Mouse (Mus musculus) midbrain, embryonic 11.5 days (tissue): ENCODE measurements around the gene Dnaaf2. TPM values are rescaled to one million over a fixed set of nuclear protein-coding genes. Genes with fewer than 3 reads are reported as not detected.

Source experiments
- ATAC-seq: fragments of 200-750 bp; cut with Nextera tagmentation; 2 replicates; pipeline ENCODE4 v1.8.0; 2017; ENCODE audit warnings: moderate TSS enrichment, moderate library complexity; ENCODE audit not compliant: low FRiP score
- DNase-seq: peaks from one replicate; pipeline ENCODE4 v3.0.0; 2015; ENCODE audit warnings: low spot score; ENCODE audit errors: missing footprints
- H3K27ac ChIP-seq: fragments of 300-500 bp; sonication (generic); 2 replicates; pipeline ENCODE4 v1.5.1; 2014; ENCODE audit warnings: low read depth, low read length
- H3K27me3 ChIP-seq: fragments of 300-500 bp; sonication (generic); 2 replicates; pipeline ENCODE4 v1.6.1; 2014; ENCODE audit warnings: mild to moderate bottlenecking, low read length, moderate library complexity, mixed read lengths; ENCODE audit not compliant: control insufficient read depth, insufficient read depth
- H3K36me3 ChIP-seq: fragments of 300-500 bp; sonication (generic); 2 replicates; pipeline ENCODE4 v1.6.1; 2014; ENCODE audit warnings: mild to moderate bottlenecking, low read length, moderate library complexity, mixed read lengths; ENCODE audit not compliant: control insufficient read depth, insufficient read depth
- H3K4me1 ChIP-seq: fragments of 300-500 bp; sonication (generic); 2 replicates; pipeline ENCODE4 v1.6.1; 2014; ENCODE audit warnings: low read length; ENCODE audit not compliant: control insufficient read depth, insufficient read depth
- H3K4me2 ChIP-seq: fragments of 300-500 bp; sonication (generic); 2 replicates; pipeline ENCODE4 v1.6.1; 2014; ENCODE audit warnings: mild to moderate bottlenecking, moderate library complexity
- H3K4me3 ChIP-seq: fragments of 300-500 bp; sonication (generic); 2 replicates; pipeline ENCODE4 v1.5.1; 2014; ENCODE audit warnings: low read depth, low read length
- H3K9ac ChIP-seq: fragments of 300-500 bp; sonication (generic); 2 replicates; pipeline ENCODE4 v1.6.1; 2014; ENCODE audit warnings: low read length
- H3K9me3 ChIP-seq: fragments of 300-500 bp; sonication (generic); 2 replicates; pipeline ENCODE4 v1.6.1; 2016; ENCODE audit warnings: low read length; ENCODE audit not compliant: control insufficient read depth
- WGBS: fragments of 180-500 bp; shearing (Covaris S2); extraction: QIAGEN DNeasy Blood & Tissue Kit; methylation state at CpG from one replicate; pipeline ENCODE4 v1.1.7; 2014; 5-methylcytosine and 5-hydroxymethylcytosine counted together
- polyA plus RNA-seq: library from polyadenylated mRNA; unstranded; fragments of >200 nt; fragmentation: Nextera tagmentation; extraction: Ambion mirVana; gene quantifications from 2 replicates; pipeline ENCODE4 v1.2.1, GENCODE M21; 2014

Gene Dnaaf2
- polyA plus RNA-seq, 1 experiment from 2014 or later = 13.3 TPM

- Histone ChIP-seq H3K36me3 (peaks cover 14% of the 10 kb centered on the region), H3K4me2 (no peak overlapping the region), H3K9me3 (no peaks in the 10 kb centered on the region), H3K4me3 (no peak overlapping the region), H3K4me1 (no peaks in the 10 kb centered on the region), H3K27me3 (no peaks in the 10 kb centered on the region), H3K27ac (no peak overlapping the region), H3K9ac (no peak overlapping the region)
- whole genome bisulfite sequencing = 97% methylated on average over 7 of the region's 7 CpGs
- ATAC-seq (no peak), DNase-seq (peak; percentile 78)
Measured at GRCm38 (mm10) chr12:69207926-69208325, 9.7 kb upstream of the Dnaaf2 start.

GRCm38 (mm10) chr12:69207396-69207795 lies 9.2 kb upstream of the Dnaaf2 start:
- 95% methylated on average over 8 of the region's 8 CpGs for WGBS
- Histone ChIP-seq H3K9ac (no peak overlapping the region), H3K4me2 (no peak overlapping the region), H3K27me3 (no peaks in the 10 kb centered on the region), H3K36me3 (peaks cover 13% of the 10 kb centered on the region), H3K27ac (no peak overlapping the region), H3K4me3 (no peak overlapping the region), H3K4me1 (no peaks in the 10 kb centered on the region), H3K9me3 (no peaks in the 10 kb centered on the region)
- ATAC-seq = no peak
- peak; percentile 66 for DNase-seq

- no peak within 1 kb of the TSS for H3K27ac ChIP-seq
- 76% methylated on average over 16 of the region's 16 CpGs for WGBS
- ATAC-seq (peak; percentile 52; the same call in 1 of the 2 replicates), DNase-seq (peak; percentile 83)
- no peak within 1 kb of the TSS for H3K4me3 ChIP-seq
- no peak within 1 kb of the TSS for H3K4me2 ChIP-seq
- H3K9me3 ChIP-seq = no peaks in the 10 kb centered on the region
- H3K4me1 ChIP-seq = no peaks in the 10 kb centered on the region
- peaks cover 11% of the 10 kb centered on the region; the same call in 1 of the 2 replicates for H3K36me3 ChIP-seq
- no peak within 1 kb of the TSS for H3K9ac ChIP-seq
- no peaks in the 10 kb centered on the region for H3K27me3 ChIP-seq
Measured at GRCm38 (mm10) chr12:69204052-69204833, 6.0 kb upstream of the Dnaaf2 start, which contains the start of gene Gm49384. Gene Gm49384 (minus strand): TSS chr12:69204267.

- Histone ChIP-seq H3K4me2 (no peak overlapping the region), H3K27me3 (no peaks in the 10 kb centered on the region), H3K36me3 (peaks cover 8% of the 10 kb centered on the region; the same call in 1 of the 2 replicates), H3K27ac (no peak overlapping the region), H3K9ac (no peak overlapping the region), H3K9me3 (no peaks in the 10 kb centered on the region), H3K4me3 (no peak overlapping the region), H3K4me1 (peaks cover 15% of the 10 kb centered on the region)
- peak; percentile 64 for DNase-seq
- ATAC-seq = no peak
Measured at GRCm38 (mm10) chr12:69198985-69199384, 756 bp upstream of the Dnaaf2 start.

GRCm38 (mm10) chr12:69197378-69198163 lies 658 bp downstream of the Dnaaf2 start:
- H3K36me3 ChIP-seq = peaks cover 6% of the 10 kb centered on the region; the same call in 1 of the 2 replicates
- H3K4me3 ChIP-seq = peak overlapping the region; percentile 93

GRCm38 (mm10) chr12:69196444-69197377 lies 1.5 kb downstream of the Dnaaf2 start, which contains the start of gene Gm49383:
Gene Gm49383 (minus strand): TSS chr12:69197104.
- Histone ChIP-seq H3K27me3 (no peaks in the 10 kb centered on the region), H3K4me3 (peak within 1 kb of the TSS; percentile 93), H3K4me2 (peak within 1 kb of the TSS; percentile 98), H3K9me3 (no peaks in the 10 kb centered on the region), H3K9ac (peak within 1 kb of the TSS; percentile 89), H3K27ac (peak within 1 kb of the TSS; percentile 79), H3K4me1 (peaks cover 15% of the 10 kb centered on the region), H3K36me3 (peaks cover 6% of the 10 kb centered on the region; the same call in 1 of the 2 replicates)
- DNase-seq (peak; percentile 98), ATAC-seq (peak; percentile 88)
- WGBS = under 1% methylated on average over 75 of the region's 75 CpGs

More at GRCm38 (mm10) chr12:69197378-69198163, 658 bp downstream of the Dnaaf2 start:
- H3K4me2 ChIP-seq = peak overlapping the region; percentile 98
- H3K9me3 ChIP-seq = no peaks in the 10 kb centered on the region
- H3K27me3 ChIP-seq = no peaks in the 10 kb centered on the region
- H3K27ac ChIP-seq = peak overlapping the region; percentile 79
- under 1% methylated on average over 94 of the region's 94 CpGs for WGBS
- DNase-seq (peak; percentile 97), ATAC-seq (peak; percentile 80)
- H3K9ac ChIP-seq = peak overlapping the region; percentile 89
- H3K4me1 ChIP-seq = peaks cover 15% of the 10 kb centered on the region

- H3K4me3 ChIP-seq = no peak overlapping the region
- DNase-seq (no peak), ATAC-seq (no peak)
- H3K9me3 ChIP-seq = no peaks in the 10 kb centered on the region
- H3K4me1 ChIP-seq = peaks cover 4% of the 10 kb centered on the region; the same call in 1 of the 2 replicates
- H3K36me3 ChIP-seq = 0 out of 2 replicates have a peak, but pooled peaks cover 10% of the 10 kb centered on the region
- no peak overlapping the region for H3K9ac ChIP-seq
- 94% methylated on average over 2 of the region's 2 CpGs for WGBS
- H3K27me3 ChIP-seq = no peaks in the 10 kb centered on the region
- H3K27ac ChIP-seq = no peak overlapping the region
- no peak overlapping the region for H3K4me2 ChIP-seq
Measured at GRCm38 (mm10) chr12:69192637-69193036, 5.6 kb downstream of the Dnaaf2 start.

GRCm38 (mm10) chr12:69191396-69191795 lies 6.8 kb downstream of the Dnaaf2 start:
- Histone ChIP-seq H3K4me2 (no peak overlapping the region), H3K4me3 (no peak overlapping the region), H3K4me1 (peaks cover 8% of the 10 kb centered on the region; the same call in 1 of the 2 replicates), H3K9ac (no peak overlapping the region), H3K9me3 (no peaks in the 10 kb centered on the region), H3K36me3 (0 out of 2 replicates have a peak, but pooled peaks cover 10% of the 10 kb centered on the region), H3K27me3 (no peaks in the 10 kb centered on the region), H3K27ac (no peak overlapping the region)
- 91% methylated on average over 5 of the region's 5 CpGs for WGBS
- peak; percentile 69 for DNase-seq
- no peak for ATAC-seq
